Mouse (Mus musculus) limb, embryonic 11.5 days (tissue): ENCODE data around the gene Gm49352. TPM values are rescaled to one million over a fixed set of nuclear protein-coding genes. Genes with fewer than 3 reads are reported as not detected.
"Not testable (repeated sequence)": the region's sequence is repeated elsewhere in the genome, so short reads cannot be mapped to it uniquely, and the experiment has no call there.

ENCODE experiments used
- ATAC-seq: fragments of 200-750 bp; cut with Nextera tagmentation; 2 replicates; pipeline ENCODE4 v1.8.0; 2017; ENCODE audit warnings: low read depth; ENCODE audit not compliant: insufficient number of reproducible peaks, low FRiP score, low TSS enrichment
- DNase-seq: peaks from one replicate; pipeline ENCODE4 v3.0.0-alpha.2; 2015; ENCODE audit warnings: low spot score
- H3K27ac ChIP-seq: fragments of 300-500 bp; sonication (generic); replicated peaks from 2 replicates; pipeline ENCODE4 v1.5.1; 2014; ENCODE audit warnings: low read depth, mild to moderate bottlenecking, low read length
- H3K27me3 ChIP-seq: fragments of 300-500 bp; sonication (generic); 2 replicates; pipeline ENCODE4 v1.6.1; 2014; ENCODE audit warnings: mild to moderate bottlenecking, low read length, mixed read lengths; ENCODE audit not compliant: control insufficient read depth, insufficient read depth
- H3K36me3 ChIP-seq: fragments of 300-500 bp; sonication (generic); 2 replicates; pipeline ENCODE4 v1.6.1; 2014; ENCODE audit warnings: mild to moderate bottlenecking, low read length, moderate library complexity, mixed read lengths; ENCODE audit not compliant: control insufficient read depth, insufficient read depth
- H3K4me1 ChIP-seq: fragments of 300-500 bp; sonication (generic); 2 replicates; pipeline ENCODE4 v1.6.1; 2014; ENCODE audit warnings: low read length, mixed read lengths; ENCODE audit not compliant: control insufficient read depth, insufficient read depth
- H3K4me2 ChIP-seq: fragments of 300-500 bp; sonication (generic); 2 replicates; pipeline ENCODE4 v1.6.1; 2014; ENCODE audit warnings: low read depth, mild to moderate bottlenecking, moderate library complexity; ENCODE audit not compliant: severe bottlenecking
- H3K4me3 ChIP-seq: fragments of 300-500 bp; sonication (generic); 2 replicates; pipeline ENCODE4 v1.5.1; 2014; ENCODE audit warnings: low read depth, low read length
- H3K9ac ChIP-seq: fragments of 300-500 bp; sonication (generic); 2 replicates; pipeline ENCODE4 v1.6.1; 2014; ENCODE audit warnings: mild to moderate bottlenecking, low read length
- H3K9me3 ChIP-seq: fragments of 300-500 bp; sonication (generic); 2 replicates; pipeline ENCODE4 v1.6.1; 2016; ENCODE audit warnings: low read length; ENCODE audit not compliant: control insufficient read depth
- WGBS: fragments of 180-500 bp; shearing (Covaris S2); extraction: QIAGEN DNeasy Blood & Tissue Kit; methylation state at CpG from one replicate; pipeline ENCODE4 v1.1.7; 2014; 5-methylcytosine and 5-hydroxymethylcytosine counted together
- polyA plus RNA-seq: library from polyadenylated mRNA; unstranded; fragments of >200 nt; fragmentation: Nextera tagmentation; extraction: Ambion mirVana; gene quantifications from 2 replicates; pipeline ENCODE4 v1.2.1, GENCODE M21; 2014

Gene Gm49352
- not detected in 2 replicates for polyA plus RNA-seq

DNA sequence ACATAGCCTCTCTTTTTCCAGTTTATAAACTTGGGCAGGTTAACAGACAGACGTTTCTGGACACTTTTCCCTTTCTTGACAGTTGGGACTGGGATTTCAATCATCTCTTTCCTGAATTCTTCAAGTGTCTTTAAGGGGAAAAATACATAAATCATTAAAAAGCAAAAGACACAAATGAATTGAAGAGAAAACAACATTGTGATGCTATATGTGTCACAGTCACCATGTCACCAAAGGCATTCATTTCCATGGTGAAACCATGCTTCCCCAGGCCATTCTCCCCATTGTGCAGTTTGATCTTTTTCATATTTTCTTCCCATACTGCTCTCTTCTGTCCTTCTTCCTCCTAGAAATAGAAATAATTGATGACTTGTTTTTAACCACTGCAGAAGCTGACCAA lies at the start of gene Gm49352:
Gene Gm49352 (minus strand): TSS at position 101 of the 400 bp plus-strand sequence.
- not testable (repeated sequence) for H3K4me3 ChIP-seq, ATAC-seq, H3K27ac ChIP-seq, H3K4me2 ChIP-seq, H3K4me1 ChIP-seq, H3K27me3 ChIP-seq, H3K9ac ChIP-seq, H3K36me3 ChIP-seq, DNase-seq, H3K9me3 ChIP-seq
- WGBS: 47% methylated on average over 1 of the region's 1 CpGs

DNA sequence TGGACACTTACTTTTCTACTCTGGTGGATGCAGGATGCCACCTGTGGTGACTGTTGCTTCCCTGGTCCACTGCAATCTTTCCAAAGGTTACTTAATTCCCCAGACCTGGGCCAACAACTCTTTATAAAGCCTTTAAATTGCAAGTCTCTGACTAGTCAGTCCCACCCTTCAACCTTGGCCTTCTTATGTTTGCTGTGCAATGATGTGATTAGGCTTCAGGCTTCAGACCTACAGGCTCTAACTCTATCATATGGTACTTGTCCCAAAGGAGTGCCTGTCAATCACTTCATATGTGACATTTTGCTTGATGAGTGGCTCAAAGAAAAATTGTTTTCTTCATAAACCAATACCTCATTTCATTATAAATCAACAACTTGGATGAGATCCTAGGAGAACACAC lies 2.1 kb upstream of the Gm49352 start, which contains the start of gene Cts3:
Gene Cts3 (minus strand): TSS at position 101 of the 400 bp plus-strand sequence.
- Histone ChIP-seq H3K27me3 (no peaks in the 10 kb centered on the region), H3K27ac (no peak within 1 kb of the TSS), H3K4me1 (no peaks in the 10 kb centered on the region), H3K4me2 (no peak within 1 kb of the TSS), H3K9ac (no peak within 1 kb of the TSS), H3K9me3 (peaks cover 4% of the 10 kb centered on the region; the same call in 1 of the 2 replicates), H3K36me3 (no peaks in the 10 kb centered on the region), H3K4me3 (no peak within 1 kb of the TSS)
- DNase-seq (no peak), ATAC-seq (no peak)

DNA sequence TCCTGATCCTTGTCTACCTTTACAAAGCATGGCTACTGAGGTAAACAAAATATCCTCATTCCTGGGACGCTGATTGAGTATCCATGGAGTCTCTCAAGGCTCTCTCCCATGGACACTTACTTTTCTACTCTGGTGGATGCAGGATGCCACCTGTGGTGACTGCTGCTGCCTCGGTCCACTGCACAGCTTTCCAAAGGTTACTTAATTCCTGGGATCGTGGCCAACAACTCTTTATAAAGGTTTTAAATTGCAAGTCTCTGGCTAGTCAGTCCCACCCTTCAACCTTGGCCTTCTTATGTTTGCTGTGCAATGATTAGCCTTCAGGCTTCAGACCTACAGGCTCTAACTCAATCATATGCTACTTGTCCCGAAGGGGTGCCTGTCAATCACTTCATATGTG lies 26.3 kb downstream of the Gm49352 start, which contains the start of gene Ctsm:
Gene Ctsm (minus strand): TSS at position 209 of the 400 bp plus-strand sequence.
- Histone ChIP-seq H3K4me2 (no peak within 1 kb of the TSS), H3K27ac (no peak within 1 kb of the TSS), H3K9me3 (no peaks in the 10 kb centered on the region), H3K9ac (no peak within 1 kb of the TSS), H3K4me1 (no peaks in the 10 kb centered on the region), H3K36me3 (no peaks in the 10 kb centered on the region), H3K4me3 (no peak within 1 kb of the TSS), H3K27me3 (no peaks in the 10 kb centered on the region)
- ATAC-seq (no peak), DNase-seq (no peak)
- 75% methylated on average over 4 of the region's 4 CpGs for WGBS

Other genes starting within 250 kb of the Gm49352 start
- not detected in 2 replicates for gene Cts7, start 210.0 kb downstream of the Gm49352 start, polyA plus RNA-seq
- gene Ctsm, start 26.3 kb downstream of the Gm49352 start, polyA plus RNA-seq: not detected in 2 replicates
- not detected in 2 replicates for gene Cts3, start 2.0 kb upstream of the Gm49352 start, polyA plus RNA-seq